Mouse (Mus musculus): Measurements from ENCODE around the gene Notch2. TPM values are rescaled to one million over a fixed set of nuclear protein-coding genes. Genes with fewer than 3 reads are reported as not detected.
A peak's percentile ranks its signal among the peaks of the same experiment; 100 is the strongest.

Gene Notch2
- polyA plus RNA-seq, 1 experiment from 2014 or later: 20.8 TPM

DNA sequence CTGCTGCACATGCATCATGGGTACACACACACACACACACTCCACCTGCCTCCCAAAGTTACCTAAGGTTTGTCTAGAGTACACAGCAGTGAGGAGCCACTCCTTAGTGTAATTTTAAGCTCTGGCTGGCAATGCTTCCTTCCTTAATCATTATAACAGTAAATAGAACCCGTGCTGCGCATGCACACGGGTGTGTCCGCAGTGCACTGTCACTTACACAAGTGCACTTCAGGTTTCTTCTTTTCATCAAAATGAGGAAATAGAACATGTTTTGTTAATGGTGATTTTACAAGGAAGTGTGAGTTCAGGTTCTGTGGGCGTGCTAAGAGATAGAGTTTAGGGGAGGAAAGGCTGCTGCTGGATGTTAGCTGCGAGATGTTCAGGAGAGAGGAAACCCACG lies 17.8 kb downstream of the Notch2 start:
- WGBS: 83% methylated on average over 7 of the region's 7 CpGs

DNA sequence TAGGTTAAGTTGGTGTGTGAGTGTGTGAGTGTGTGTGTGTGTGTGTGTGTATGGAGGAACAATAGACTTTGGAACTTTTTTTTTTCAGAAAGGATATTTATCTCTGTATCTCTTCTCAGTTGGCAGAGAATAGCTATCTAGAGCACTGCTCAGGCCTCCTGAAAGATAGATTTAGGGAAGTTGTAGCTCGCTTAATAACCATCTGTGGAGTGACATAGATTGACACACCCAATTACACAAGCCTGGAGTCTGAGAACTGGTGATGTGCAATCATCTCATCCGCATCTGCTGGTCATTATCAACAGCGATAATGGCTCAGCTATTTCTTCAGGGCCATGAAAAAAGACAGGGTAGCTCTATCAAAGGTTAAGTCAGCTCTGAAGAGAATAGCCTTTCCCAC lies 18.9 kb downstream of the Notch2 start:
- 0 out of 2 replicates have a peak, but pooled peaks cover 7% of the 10 kb centered on the region for H3K4me1 ChIP-seq (replicated peaks; ENCODE audit: control insufficient read depth, insufficient read depth, low read length)
- 60% methylated on average over 3 of the region's 3 CpGs for WGBS
- H3K4me3 ChIP-seq (ENCODE audit: low read depth, low read length): no peak overlapping the region

More for the DNA sequence above, 17.8 kb downstream of the Notch2 start:
- DNase-seq (ENCODE audit: low spot score): no peak
- Histone ChIP-seq H3K4me1 (replicated peaks; ENCODE audit: control insufficient read depth, insufficient read depth, low read length) (0 out of 2 replicates have a peak, but pooled peaks cover 7% of the 10 kb centered on the region), H3K4me3 (ENCODE audit: low read depth, low read length) (no peak overlapping the region), H3K9me3 (ENCODE audit: control insufficient read depth, low read length) (no peaks in the 10 kb centered on the region), H3K4me2 (replicated peaks; ENCODE audit: low read depth, low read length) (no peak overlapping the region), H3K27me3 (ENCODE audit: control insufficient read depth, insufficient read depth, low read length) (no peaks in the 10 kb centered on the region), H3K27ac (ENCODE audit: low read depth, low read length) (no peak overlapping the region), H3K9ac (ENCODE audit: low read depth, low read length) (no peak overlapping the region), H3K36me3 (ENCODE audit: control insufficient read depth, insufficient read depth, low read length) (no peaks in the 10 kb centered on the region)
- no peak for ATAC-seq (ENCODE audit: low FRiP score)

DNA sequence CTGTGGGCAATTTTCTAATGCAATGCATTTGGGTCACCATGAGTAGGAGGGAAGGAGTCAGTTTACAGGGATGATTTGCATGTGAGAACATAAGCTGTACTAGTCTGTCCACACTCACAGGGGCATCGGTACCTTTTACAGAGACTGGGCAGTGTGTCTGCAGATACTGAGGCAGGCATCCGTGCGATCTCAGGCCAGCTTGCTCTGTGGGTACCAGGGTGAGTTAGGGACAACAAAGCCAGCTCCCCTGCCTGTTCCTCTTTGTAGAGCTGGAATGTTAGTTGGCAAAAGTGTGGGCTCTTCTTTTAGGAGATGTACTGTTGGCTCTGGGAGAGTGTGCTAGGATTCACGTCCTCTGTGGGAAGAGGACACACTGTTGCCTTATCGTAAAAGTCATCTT lies 19.6 kb downstream of the Notch2 start:
- WGBS: 38% methylated on average over 5 of the region's 5 CpGs
- H3K9me3 ChIP-seq (ENCODE audit: control insufficient read depth, low read length): no peaks in the 10 kb centered on the region
- H3K4me2 ChIP-seq (replicated peaks; ENCODE audit: low read depth, low read length): no peak overlapping the region
- no peaks in the 10 kb centered on the region for H3K27me3 ChIP-seq (ENCODE audit: control insufficient read depth, insufficient read depth, low read length)
- ATAC-seq (ENCODE audit: low FRiP score): no peak
- H3K27ac ChIP-seq (ENCODE audit: low read depth, low read length): no peak overlapping the region
- H3K36me3 ChIP-seq (ENCODE audit: control insufficient read depth, insufficient read depth, low read length): no peaks in the 10 kb centered on the region
- no peak for DNase-seq (ENCODE audit: low spot score)
- H3K9ac ChIP-seq (ENCODE audit: low read depth, low read length): no peak overlapping the region
- no peak overlapping the region for H3K4me3 ChIP-seq (ENCODE audit: low read depth, low read length)
- H3K4me1 ChIP-seq (replicated peaks; ENCODE audit: control insufficient read depth, insufficient read depth, low read length): 0 out of 2 replicates have a peak, but pooled peaks cover 7% of the 10 kb centered on the region

More for the DNA sequence above, 18.9 kb downstream of the Notch2 start:
- DNase-seq (ENCODE audit: low spot score): no peak
- Histone ChIP-seq H3K36me3 (ENCODE audit: control insufficient read depth, insufficient read depth, low read length) (no peaks in the 10 kb centered on the region), H3K27ac (ENCODE audit: low read depth, low read length) (no peak overlapping the region), H3K27me3 (ENCODE audit: control insufficient read depth, insufficient read depth, low read length) (no peaks in the 10 kb centered on the region), H3K4me2 (replicated peaks; ENCODE audit: low read depth, low read length) (no peak overlapping the region), H3K9ac (ENCODE audit: low read depth, low read length) (no peak overlapping the region), H3K9me3 (ENCODE audit: control insufficient read depth, low read length) (no peaks in the 10 kb centered on the region)
- ATAC-seq (ENCODE audit: low FRiP score): no peak

DNA sequence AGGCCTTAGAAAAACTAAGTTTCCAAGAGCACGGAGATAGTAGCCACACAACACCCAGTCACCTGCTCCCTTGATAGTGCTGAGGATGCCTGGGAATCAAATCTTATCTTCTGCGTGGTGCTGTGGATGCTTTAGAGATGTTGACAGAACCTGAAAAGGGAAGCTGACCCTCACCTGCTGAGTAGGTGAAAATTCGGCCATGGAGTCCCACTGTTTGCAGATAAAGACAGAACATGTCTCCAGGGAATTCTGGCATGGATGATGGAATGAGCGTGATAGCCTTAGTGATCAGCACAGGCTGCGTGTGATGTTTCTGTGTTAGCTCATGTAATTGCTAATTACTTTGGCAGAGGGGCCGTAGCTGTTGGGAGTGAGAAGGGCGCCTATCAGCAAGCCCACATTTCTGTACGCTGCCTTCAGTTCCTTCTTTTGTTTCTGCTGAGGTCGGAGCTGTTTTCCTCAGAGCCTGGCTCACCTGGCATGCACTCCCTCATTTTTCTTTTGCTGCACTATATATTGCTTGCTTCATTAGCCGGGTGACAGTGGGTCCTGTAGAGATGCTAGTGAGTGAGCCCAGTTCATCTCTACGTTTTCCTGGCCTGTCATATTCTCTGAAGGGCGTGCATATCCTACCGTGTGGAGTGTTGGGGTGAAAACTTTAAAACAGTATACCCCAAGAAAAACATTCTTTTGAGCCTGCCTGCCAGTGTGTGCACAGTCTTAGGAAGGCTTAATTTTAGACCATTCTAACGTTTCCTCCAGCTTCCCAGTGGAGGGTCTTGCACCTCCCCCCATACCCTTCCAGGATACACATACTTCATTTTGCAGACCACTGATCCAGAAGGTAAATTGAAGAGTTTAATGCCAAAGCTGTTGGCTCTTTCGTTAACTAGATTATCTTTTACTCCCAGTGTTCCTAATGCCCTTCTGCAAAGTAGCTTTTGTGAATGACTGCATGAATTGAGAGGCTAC lies 21.6 kb downstream of the Notch2 start:
- peak; percentile 41 for ATAC-seq (ENCODE audit: low FRiP score)
- DNase-seq (ENCODE audit: low spot score): no peak
- Histone ChIP-seq H3K9me3 (ENCODE audit: control insufficient read depth, low read length) (no peaks in the 10 kb centered on the region), H3K4me3 (ENCODE audit: low read depth, low read length) (no peak overlapping the region), H3K9ac (ENCODE audit: low read depth, low read length) (no peak overlapping the region), H3K36me3 (ENCODE audit: control insufficient read depth, insufficient read depth, low read length) (no peaks in the 10 kb centered on the region), H3K4me1 (replicated peaks; ENCODE audit: control insufficient read depth, insufficient read depth, low read length) (peaks cover 7% of the 10 kb centered on the region; the same call in 1 of the 2 replicates), H3K27ac (ENCODE audit: low read depth, low read length) (0 out of 2 replicates have a peak overlapping the region, but pooled peaks have one; percentile 11), H3K4me2 (replicated peaks; ENCODE audit: low read depth, low read length) (no peak overlapping the region), H3K27me3 (ENCODE audit: control insufficient read depth, insufficient read depth, low read length) (no peaks in the 10 kb centered on the region)
- WGBS: 48% methylated on average over 15 of the region's 15 CpGs

DNA sequence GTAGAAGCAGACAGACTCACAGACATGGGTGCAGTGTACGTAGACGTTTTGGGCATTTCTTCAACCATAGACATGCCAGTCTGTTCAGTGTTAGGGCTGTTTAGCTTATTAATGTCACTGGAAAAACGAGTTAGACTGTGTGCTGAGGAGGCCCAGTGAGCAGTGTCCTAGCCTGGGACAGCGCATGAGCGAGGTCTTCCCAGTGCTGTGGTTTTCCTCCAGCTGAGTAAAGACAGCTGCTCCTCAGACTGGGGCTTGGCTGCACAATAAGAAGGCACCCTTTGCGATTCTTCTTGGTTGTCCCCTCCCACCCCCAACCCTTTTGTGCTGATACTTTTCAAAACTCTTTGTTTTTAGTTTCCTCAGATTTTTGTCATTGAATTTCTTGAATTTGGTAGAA lies 22.8 kb downstream of the Notch2 start:
- no peak overlapping the region for H3K9ac ChIP-seq (ENCODE audit: low read depth, low read length)
- no peaks in the 10 kb centered on the region for H3K36me3 ChIP-seq (ENCODE audit: control insufficient read depth, insufficient read depth, low read length)
- no peaks in the 10 kb centered on the region for H3K9me3 ChIP-seq (ENCODE audit: control insufficient read depth, low read length)
- H3K27ac ChIP-seq (ENCODE audit: low read depth, low read length): no peak overlapping the region
- no peak overlapping the region for H3K4me3 ChIP-seq (ENCODE audit: low read depth, low read length)
- no peaks in the 10 kb centered on the region for H3K27me3 ChIP-seq (ENCODE audit: control insufficient read depth, insufficient read depth, low read length)
- 70% methylated on average over 6 of the region's 6 CpGs for WGBS
- no peak for ATAC-seq (ENCODE audit: low FRiP score)
- H3K4me1 ChIP-seq (replicated peaks; ENCODE audit: control insufficient read depth, insufficient read depth, low read length): peaks cover 7% of the 10 kb centered on the region; the same call in 1 of the 2 replicates
- H3K4me2 ChIP-seq (replicated peaks; ENCODE audit: low read depth, low read length): no peak overlapping the region
- DNase-seq (ENCODE audit: low spot score): no peak

DNA sequence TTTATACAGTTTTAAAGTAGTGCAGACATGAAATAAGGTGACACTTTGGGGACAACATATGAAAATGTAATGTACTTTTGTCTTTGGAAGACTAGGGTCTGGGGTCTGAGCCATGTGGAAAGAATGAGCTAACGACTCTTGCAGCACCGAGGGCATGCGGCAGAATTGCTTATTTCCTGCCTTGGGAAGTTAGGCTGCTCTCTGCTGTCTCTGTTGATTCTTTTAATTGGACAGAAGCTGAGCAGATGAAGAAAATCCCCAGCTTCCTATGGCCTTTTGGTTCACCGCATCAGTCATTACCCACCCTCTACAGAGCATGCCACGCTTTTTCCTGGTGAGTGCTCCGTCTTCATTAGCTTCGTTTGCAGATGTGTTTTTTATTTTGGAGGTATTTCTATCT lies 23.8 kb downstream of the Notch2 start:
- no peak overlapping the region for H3K4me3 ChIP-seq (ENCODE audit: low read depth, low read length)
- DNase-seq (ENCODE audit: low spot score) (no peak), ATAC-seq (ENCODE audit: low FRiP score) (no peak)
- H3K9me3 ChIP-seq (ENCODE audit: control insufficient read depth, low read length): no peaks in the 10 kb centered on the region
- no peaks in the 10 kb centered on the region for H3K36me3 ChIP-seq (ENCODE audit: control insufficient read depth, insufficient read depth, low read length)
- 76% methylated on average over 7 of the region's 7 CpGs for WGBS
- no peaks in the 10 kb centered on the region for H3K27me3 ChIP-seq (ENCODE audit: control insufficient read depth, insufficient read depth, low read length)
- no peak overlapping the region for H3K9ac ChIP-seq (ENCODE audit: low read depth, low read length)
- H3K27ac ChIP-seq (ENCODE audit: low read depth, low read length): no peak overlapping the region
- peaks cover 7% of the 10 kb centered on the region; the same call in 1 of the 2 replicates for H3K4me1 ChIP-seq (replicated peaks; ENCODE audit: control insufficient read depth, insufficient read depth, low read length)
- no peak overlapping the region for H3K4me2 ChIP-seq (replicated peaks; ENCODE audit: low read depth, low read length)

DNA sequence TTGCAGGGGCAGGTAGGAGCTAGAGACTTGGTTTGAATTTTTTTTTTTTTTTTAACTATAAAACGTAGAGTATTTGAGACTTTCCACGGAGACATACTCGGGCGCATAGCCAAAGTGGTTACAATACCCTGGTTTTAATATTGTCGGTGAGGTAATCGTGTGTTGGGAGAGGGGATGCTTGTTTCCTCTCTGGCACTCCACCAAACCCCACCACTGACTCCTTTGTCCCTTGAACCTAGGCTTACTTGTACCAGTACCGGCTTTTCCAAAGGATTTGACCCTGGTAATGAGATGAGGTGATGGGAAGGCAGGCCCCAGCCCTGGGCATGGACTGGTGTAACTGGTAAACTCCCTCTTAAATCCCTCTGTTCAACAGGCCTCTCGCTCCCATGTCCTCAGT lies 25.3 kb downstream of the Notch2 start:
- Histone ChIP-seq H3K27me3 (ENCODE audit: control insufficient read depth, insufficient read depth, low read length) (no peaks in the 10 kb centered on the region), H3K4me2 (replicated peaks; ENCODE audit: low read depth, low read length) (no peak overlapping the region), H3K9ac (ENCODE audit: low read depth, low read length) (no peak overlapping the region), H3K36me3 (ENCODE audit: control insufficient read depth, insufficient read depth, low read length) (no peaks in the 10 kb centered on the region), H3K4me3 (ENCODE audit: low read depth, low read length) (no peak overlapping the region), H3K4me1 (replicated peaks; ENCODE audit: control insufficient read depth, insufficient read depth, low read length) (peaks cover 10% of the 10 kb centered on the region; the same call in 1 of the 2 replicates), H3K9me3 (ENCODE audit: control insufficient read depth, low read length) (no peaks in the 10 kb centered on the region), H3K27ac (ENCODE audit: low read depth, low read length) (no peak overlapping the region)
- ATAC-seq (ENCODE audit: low FRiP score) (no peak), DNase-seq (ENCODE audit: low spot score) (no peak)
- WGBS: 91% methylated on average over 8 of the region's 8 CpGs

DNA sequence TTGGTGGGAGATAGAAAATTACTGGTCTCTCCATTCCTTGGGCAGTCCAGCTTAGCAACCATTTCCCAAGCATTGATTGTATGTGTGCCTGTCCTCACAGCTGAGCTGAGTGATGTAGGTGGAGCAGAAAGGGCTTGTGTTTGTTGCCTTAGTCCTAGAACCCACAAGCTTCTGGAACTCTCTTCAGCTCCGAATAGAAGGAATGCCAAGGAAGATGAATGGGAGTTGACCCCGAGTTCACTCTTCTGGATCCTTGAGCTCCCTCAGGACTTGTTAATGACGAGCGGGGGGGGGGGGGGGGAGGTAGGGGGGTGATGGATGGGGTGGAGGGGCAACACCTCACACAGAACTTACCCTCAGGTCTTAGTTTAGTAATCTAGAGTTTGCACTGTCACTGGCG lies 25.9 kb downstream of the Notch2 start:
- DNase-seq (ENCODE audit: low spot score): no peak
- no peak overlapping the region for H3K4me3 ChIP-seq (ENCODE audit: low read depth, low read length)
- H3K27ac ChIP-seq (ENCODE audit: low read depth, low read length): no peak overlapping the region
- H3K4me1 ChIP-seq (replicated peaks; ENCODE audit: control insufficient read depth, insufficient read depth, low read length): peaks cover 10% of the 10 kb centered on the region; the same call in 1 of the 2 replicates
- H3K9ac ChIP-seq (ENCODE audit: low read depth, low read length): no peak overlapping the region
- no peaks in the 10 kb centered on the region for H3K27me3 ChIP-seq (ENCODE audit: control insufficient read depth, insufficient read depth, low read length)
- no peak overlapping the region for H3K4me2 ChIP-seq (replicated peaks; ENCODE audit: low read depth, low read length)
- no peaks in the 10 kb centered on the region for H3K36me3 ChIP-seq (ENCODE audit: control insufficient read depth, insufficient read depth, low read length)
- 41% methylated on average over 3 of the region's 5 CpGs for WGBS
- ATAC-seq (ENCODE audit: low FRiP score): no peak
- H3K9me3 ChIP-seq (ENCODE audit: control insufficient read depth, low read length): no peaks in the 10 kb centered on the region

Measured in hindbrain, embryonic 11.5 days (tissue).